Mouse (Mus musculus) hindbrain, embryonic 13.5 days (tissue): Measurements from ENCODE around the gene Ube2a. TPM values are rescaled to one million over a fixed set of nuclear protein-coding genes. Genes with fewer than 3 reads are reported as not detected.

Experiments
- ATAC-seq: fragments of 200-750 bp; cut with Nextera tagmentation; 2 replicates; pipeline ENCODE4 v1.8.0; 2017; ENCODE audit warnings: moderate TSS enrichment; ENCODE audit not compliant: low FRiP score
- H3K27ac ChIP-seq: fragments of 300-500 bp; sonication (generic); 2 replicates; pipeline ENCODE4 v1.5.1; 2015; ENCODE audit warnings: inconsistent platforms, mild to moderate bottlenecking, moderate library complexity
- H3K27me3 ChIP-seq: fragments of 300-500 bp; sonication (generic); 2 replicates; pipeline ENCODE4 v1.6.1; 2015; ENCODE audit warnings: mild to moderate bottlenecking, inconsistent platforms
- H3K36me3 ChIP-seq: fragments of 300-500 bp; sonication (generic); 2 replicates; pipeline ENCODE4 v1.6.1; 2015; ENCODE audit warnings: mild to moderate bottlenecking, inconsistent platforms
- H3K4me1 ChIP-seq: fragments of 300-500 bp; sonication (generic); replicated peaks from 2 replicates; pipeline ENCODE4 v1.6.1; 2015; ENCODE audit warnings: inconsistent platforms
- H3K4me2 ChIP-seq: fragments of 300-500 bp; sonication (generic); 2 replicates; pipeline ENCODE4 v1.6.1; 2015; ENCODE audit warnings: inconsistent platforms, mild to moderate bottlenecking, moderate library complexity
- H3K4me3 ChIP-seq: fragments of 300-500 bp; sonication (generic); 2 replicates; pipeline ENCODE4 v1.5.1; 2015; ENCODE audit warnings: mild to moderate bottlenecking, inconsistent platforms
- H3K9ac ChIP-seq: fragments of 300-500 bp; sonication (generic); 2 replicates; pipeline ENCODE4 v1.6.1; 2015; ENCODE audit warnings: mild to moderate bottlenecking, inconsistent platforms
- H3K9me3 ChIP-seq: fragments of 300-500 bp; sonication (generic); 2 replicates; pipeline ENCODE4 v1.6.1; 2016; ENCODE audit warnings: inconsistent platforms
- WGBS: fragments of 180-500 bp; shearing (Covaris S2); methylation state at CpG from one replicate; pipeline ENCODE4 v1.1.7; 2015; 5-methylcytosine and 5-hydroxymethylcytosine counted together
- polyA plus RNA-seq: library from polyadenylated mRNA; unstranded; fragments of >200 nt; fragmentation: Nextera tagmentation; extraction: Ambion mirVana; gene quantifications from 2 replicates; pipeline ENCODE4 v1.2.1, GENCODE M21; 2015

Gene Ube2a
- polyA plus RNA-seq, 1 experiment from 2014 or later: 122 TPM

GRCm38 (mm10) chrX:36906539-36906938, 32.8 kb downstream of the Ube2a start:
- no peak overlapping the region for H3K27ac ChIP-seq
- H3K9me3 ChIP-seq: no peaks in the 10 kb centered on the region
- H3K4me3 ChIP-seq: no peak overlapping the region
- no peaks in the 10 kb centered on the region for H3K36me3 ChIP-seq
- H3K4me1 ChIP-seq: no peaks in the 10 kb centered on the region
- WGBS: 34% methylated on average over 5 of the region's 5 CpGs
- H3K4me2 ChIP-seq: no peak overlapping the region
- ATAC-seq: no peak
- no peaks in the 10 kb centered on the region for H3K27me3 ChIP-seq
- H3K9ac ChIP-seq: no peak overlapping the region

GRCm38 (mm10) chrX:36911343-36911742, 37.6 kb downstream of the Ube2a start:
- H3K27ac ChIP-seq: no peak overlapping the region
- H3K4me3 ChIP-seq: no peak overlapping the region
- no peak overlapping the region for H3K4me2 ChIP-seq
- no peaks in the 10 kb centered on the region; the same call in 1 of the 2 replicates for H3K36me3 ChIP-seq
- no peaks in the 10 kb centered on the region for H3K27me3 ChIP-seq
- no peak overlapping the region for H3K9ac ChIP-seq
- ATAC-seq: no peak
- no peaks in the 10 kb centered on the region for H3K9me3 ChIP-seq
- 48% methylated on average over 12 of the region's 12 CpGs for WGBS
- no peaks in the 10 kb centered on the region for H3K4me1 ChIP-seq

- Histone ChIP-seq H3K4me2 (no peak overlapping the region), H3K27me3 (no peaks in the 10 kb centered on the region), H3K4me3 (no peak overlapping the region), H3K27ac (no peak overlapping the region), H3K9me3 (no peaks in the 10 kb centered on the region), H3K36me3 (peaks cover 7% of the 10 kb centered on the region; the same call in 1 of the 2 replicates), H3K4me1 (no peaks in the 10 kb centered on the region), H3K9ac (no peak overlapping the region)
- 73% methylated on average over 1 of the region's 1 CpGs for WGBS
- ATAC-seq: no peak
Measured at GRCm38 (mm10) chrX:36917749-36918148, 44.0 kb downstream of the Ube2a start.

DNA sequence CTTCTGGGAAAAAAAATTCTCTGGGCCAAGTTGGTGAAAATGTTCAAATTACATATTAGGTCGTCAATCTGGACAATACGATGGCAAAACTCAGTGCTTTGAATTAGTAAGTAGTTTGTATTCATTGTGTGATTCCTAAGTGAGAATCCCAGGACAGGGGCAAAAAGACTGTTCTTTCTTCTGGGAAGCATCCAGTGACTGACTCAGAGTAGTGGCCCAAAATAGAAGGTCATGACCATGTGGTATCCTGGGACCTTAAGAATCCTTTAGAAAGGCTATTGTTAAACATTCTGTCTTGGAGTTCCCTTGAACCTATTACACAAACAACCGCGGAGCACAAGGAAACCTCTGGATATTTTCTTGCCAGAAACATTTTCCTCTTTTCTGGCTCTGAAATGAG, 47.6 kb downstream of the Ube2a start:
- H3K36me3 ChIP-seq: peaks cover 15% of the 10 kb centered on the region
- H3K4me3 ChIP-seq: no peak overlapping the region
- H3K4me1 ChIP-seq: no peaks in the 10 kb centered on the region
- no peaks in the 10 kb centered on the region for H3K27me3 ChIP-seq
- H3K9me3 ChIP-seq: no peaks in the 10 kb centered on the region
- 86% methylated on average over 4 of the region's 4 CpGs for WGBS
- H3K4me2 ChIP-seq: no peak overlapping the region
- H3K27ac ChIP-seq: no peak overlapping the region
- no peak overlapping the region for H3K9ac ChIP-seq
- ATAC-seq: no peak

GRCm38 (mm10) chrX:36928791-36929190, 55.1 kb downstream of the Ube2a start:
- Histone ChIP-seq H3K27me3 (no peaks in the 10 kb centered on the region), H3K9ac (no peak overlapping the region), H3K9me3 (no peaks in the 10 kb centered on the region), H3K4me3 (no peak overlapping the region), H3K27ac (no peak overlapping the region), H3K4me1 (no peaks in the 10 kb centered on the region), H3K36me3 (peaks cover 16% of the 10 kb centered on the region), H3K4me2 (no peak overlapping the region)
- ATAC-seq: no peak
- WGBS: 73% methylated on average over 4 of the region's 4 CpGs

GRCm38 (mm10) chrX:36929694-36930093, 56.0 kb downstream of the Ube2a start:
- no peak overlapping the region for H3K27ac ChIP-seq
- ATAC-seq: no peak
- H3K4me3 ChIP-seq: no peak overlapping the region
- 65% methylated on average over 4 of the region's 4 CpGs for WGBS
- H3K9me3 ChIP-seq: no peaks in the 10 kb centered on the region
- H3K27me3 ChIP-seq: no peaks in the 10 kb centered on the region
- H3K4me1 ChIP-seq: no peaks in the 10 kb centered on the region
- H3K36me3 ChIP-seq: peaks cover 14% of the 10 kb centered on the region
- H3K4me2 ChIP-seq: no peak overlapping the region
- no peak overlapping the region for H3K9ac ChIP-seq

DNA sequence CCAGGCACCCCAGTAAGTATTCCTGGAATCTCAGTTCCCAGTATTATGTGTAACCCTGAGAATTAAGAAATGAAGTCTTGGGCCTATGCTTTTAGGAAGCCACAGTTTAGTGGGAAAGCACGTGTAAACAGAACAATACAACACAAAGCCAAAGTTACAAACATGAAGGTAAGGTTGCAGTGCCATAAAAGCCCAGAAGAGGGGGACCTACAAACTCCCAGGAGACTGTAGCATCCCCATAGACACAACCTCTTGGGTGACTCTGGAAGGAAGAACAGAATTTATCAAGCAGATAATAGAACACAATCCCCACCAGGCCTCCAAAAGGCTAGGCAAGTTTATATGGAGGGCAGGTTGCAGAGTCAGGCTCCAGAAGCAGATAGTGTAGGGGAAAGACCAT, 56.9 kb downstream of the Ube2a start:
- WGBS: 45% methylated on average over 1 of the region's 1 CpGs
- H3K27me3 ChIP-seq: no peaks in the 10 kb centered on the region
- no peak for ATAC-seq
- H3K4me3 ChIP-seq: no peak overlapping the region
- no peak overlapping the region for H3K27ac ChIP-seq
- no peaks in the 10 kb centered on the region for H3K4me1 ChIP-seq
- H3K9ac ChIP-seq: no peak overlapping the region
- no peak overlapping the region for H3K4me2 ChIP-seq
- peaks cover 13% of the 10 kb centered on the region for H3K36me3 ChIP-seq
- no peaks in the 10 kb centered on the region for H3K9me3 ChIP-seq

Other genes starting within 250 kb of the Ube2a start
- 5.6 TPM in 2 replicates for gene Akap17b, start 228.5 kb upstream of the Ube2a start, polyA plus RNA-seq
- 0.85 and 0.92 TPM in 2 replicates for gene Slc25a43, start 130.2 kb upstream of the Ube2a start, polyA plus RNA-seq
- gene Slc25a5, start 78.2 kb upstream of the Ube2a start, polyA plus RNA-seq: 568 and 574 TPM in 2 replicates
- 23.4 and 24.7 TPM in 2 replicates for gene C330007P06Rik, start 211 bp downstream of the Ube2a start, polyA plus RNA-seq
- gene Nkrf, start 29.0 kb downstream of the Ube2a start, polyA plus RNA-seq: 14.4 and 14.6 TPM in 2 replicates
- gene Sept6, start 117.9 kb downstream of the Ube2a start, polyA plus RNA-seq: 76.5 TPM in 2 replicates
- gene Sowahd, start 174.9 kb downstream of the Ube2a start, polyA plus RNA-seq: 0.10 TPM in 1 of 2 replicates, not detected in the other
- 349 and 381 TPM in 2 replicates for gene Rpl39, start 211.5 kb downstream of the Ube2a start, polyA plus RNA-seq
- gene Upf3b, start 236.4 kb downstream of the Ube2a start, polyA plus RNA-seq: 33.6 and 36.2 TPM in 2 replicates